Mouse (Mus musculus): ENCODE results near the gene Jak2. TPM values are rescaled to one million over a fixed set of nuclear protein-coding genes. Genes with fewer than 3 reads are reported as not detected.

Jak2 gene
- total and polyA plus RNA-seq, 3 experiments = 26.4 to 78.6 (median 30.2) TPM

DNA sequence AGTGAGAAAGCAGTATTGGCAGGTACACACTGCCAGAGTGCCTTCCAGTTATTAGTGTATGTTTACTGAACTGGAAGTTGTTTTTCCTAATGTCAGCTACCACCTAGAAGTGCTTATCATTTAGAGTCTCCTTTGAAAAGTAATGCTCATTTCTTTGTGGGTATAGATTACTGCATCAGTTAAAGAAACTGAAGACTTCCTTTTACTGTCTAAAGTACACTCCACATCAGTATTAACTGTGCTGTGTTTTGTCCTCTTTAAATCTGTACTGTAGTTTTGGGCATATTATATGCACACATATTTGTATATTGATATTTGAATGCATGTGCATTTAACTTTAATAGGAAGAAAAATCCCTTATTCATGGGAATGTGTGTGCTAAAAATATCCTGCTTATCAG lies 44.5 kb downstream of the Jak2 start (continued):
- 0 out of 2 replicates have a peak, but pooled peaks have one; percentile 57 for TF ChIP-seq MAFK (IDR thresholded peaks at IDR 0.05; ENCODE audit: borderline replicate concordance, low read depth, low read length)

DNA sequence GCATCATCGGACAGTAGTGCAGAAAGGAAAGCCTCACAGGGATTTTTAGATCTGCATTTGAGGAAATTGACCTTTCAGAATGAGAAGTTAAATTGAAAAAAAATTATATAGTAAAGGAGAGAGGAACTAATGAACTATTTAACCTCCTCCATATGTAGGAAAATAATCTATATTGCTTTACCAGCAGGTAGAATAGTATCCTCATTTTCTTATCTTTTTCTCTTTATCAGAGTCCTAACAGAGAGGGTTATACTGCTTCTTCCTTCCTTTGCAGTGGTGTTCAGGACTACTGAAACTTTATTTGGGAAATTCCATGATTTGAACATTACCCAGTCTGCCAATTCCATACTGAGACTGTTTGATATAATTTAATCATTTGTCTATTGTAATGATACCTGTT lies 45.7 kb downstream of the Jak2 start:
- no peak overlapping the region for H3K27ac ChIP-seq (ENCODE audit: control insufficient read depth, low read depth, low read length)
- H3K79me2 ChIP-seq (ENCODE audit: control insufficient read depth, insufficient read depth, low read length, poor library complexity) = no peaks in the 10 kb centered on the region
- H3K9me3 ChIP-seq (replicated peaks; ENCODE audit: insufficient read depth, low read length) = no peaks in the 10 kb centered on the region
- H3K4me3 ChIP-seq (ENCODE audit: control insufficient read depth in 1 of 2, insufficient read depth in 1 of 2, low read depth in 2 of 2, low read length in 2 of 2) = no peak overlapping the region
- TF ChIP-seq POLR2AphosphoS5 (IDR thresholded peaks at IDR 0.05; ENCODE audit: borderline replicate concordance, low read depth, low read length) = no peak
- no peak for TF ChIP-seq MYB (IDR thresholded peaks at IDR 0.05; ENCODE audit: low read depth, low read length)
- TF ChIP-seq EP300 (IDR thresholded peaks at IDR 0.05; ENCODE audit: low read depth in 1 of 2, low read length in 2 of 2) = peak; percentile 47 to 60; a peak in 2 of 4 replicates
- TF ChIP-seq MXI1 (IDR thresholded peaks at IDR 0.05; ENCODE audit: low read depth, low read length) = no peak
- TF ChIP-seq ZC3H11A (IDR thresholded peaks at IDR 0.05; ENCODE audit: low read depth, low read length) = no peak
- no peak; the same call in 1 of the 2 replicates for TF ChIP-seq TCF12 (IDR thresholded peaks at IDR 0.05; ENCODE audit: low read depth, low read length)
- no peak for TF ChIP-seq NELFE (IDR thresholded peaks at IDR 0.05; ENCODE audit: low read depth, low read length)
- peak; percentile 86 for TF ChIP-seq GATA1 (IDR thresholded peaks at IDR 0.05; ENCODE audit: low read depth, low read length)
- TF ChIP-seq CHD1 (IDR thresholded peaks at IDR 0.05; ENCODE audit: low read depth, low read length) = no peak
- H3K27me3 ChIP-seq (ENCODE audit: control insufficient read depth in 1 of 2, insufficient read depth in 2 of 2, low read length in 2 of 2) = no peaks in the 10 kb centered on the region
- DNase-seq (ENCODE audit: low read depth, low spot score) = no peak
- H3K9ac ChIP-seq (ENCODE audit: control insufficient read depth, low read depth, low read length, poor library complexity, severe bottlenecking) = no peak overlapping the region
- peaks cover 22% of the 10 kb centered on the region in 2 experiments for H3K36me3 ChIP-seq (ENCODE audit: control insufficient read depth in 1 of 2, insufficient read depth in 2 of 2, low read length in 2 of 2)
- peaks cover 6 to 14% of the 10 kb centered on the region in 2 experiments for H3K4me1 ChIP-seq (ENCODE audit: control insufficient read depth in 1 of 2, insufficient read depth in 2 of 2, low read length in 2 of 2)

DNA sequence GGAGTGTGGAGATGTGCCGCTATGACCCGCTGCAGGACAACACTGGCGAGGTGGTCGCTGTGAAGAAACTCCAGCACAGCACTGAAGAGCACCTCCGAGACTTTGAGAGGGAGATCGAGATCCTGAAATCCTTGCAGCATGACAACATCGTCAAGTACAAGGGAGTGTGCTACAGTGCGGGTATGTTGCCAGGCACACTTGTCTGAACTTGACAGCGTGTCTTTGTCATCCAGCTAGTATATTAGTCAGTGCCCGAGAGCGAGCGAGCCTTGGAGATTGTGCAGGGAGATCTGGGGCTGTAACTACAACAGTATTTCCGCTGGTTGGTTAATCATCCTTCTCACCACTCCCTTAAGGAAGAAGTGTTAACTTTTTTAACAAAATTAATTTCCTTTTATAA lies 49.3 kb downstream of the Jak2 start:
- H3K9me3 ChIP-seq (replicated peaks; ENCODE audit: insufficient read depth, low read length) = no peaks in the 10 kb centered on the region
- no peak overlapping the region for H3K9ac ChIP-seq (ENCODE audit: control insufficient read depth, low read depth, low read length, poor library complexity, severe bottlenecking)
- peaks cover 18 to 27% of the 10 kb centered on the region in 2 experiments for H3K36me3 ChIP-seq (ENCODE audit: control insufficient read depth in 1 of 2, insufficient read depth in 2 of 2, low read length in 2 of 2)
- no peaks in the 10 kb centered on the region for H3K27me3 ChIP-seq (ENCODE audit: control insufficient read depth in 1 of 2, insufficient read depth in 2 of 2, low read length in 2 of 2)
- no peaks in the 10 kb centered on the region for H3K79me2 ChIP-seq (ENCODE audit: control insufficient read depth, insufficient read depth, low read length, poor library complexity)
- H3K4me3 ChIP-seq (ENCODE audit: control insufficient read depth in 1 of 2, insufficient read depth in 1 of 2, low read depth in 2 of 2, low read length in 2 of 2) = no peak overlapping the region
- H3K27ac ChIP-seq (ENCODE audit: control insufficient read depth, low read depth, low read length) = no peak overlapping the region
- no peak for TF ChIP-seq RAD21 (IDR thresholded peaks at IDR 0.05; ENCODE audit: low read depth, low read length)
- peaks cover 3 to 12% of the 10 kb centered on the region in 2 experiments for H3K4me1 ChIP-seq (ENCODE audit: control insufficient read depth in 1 of 2, insufficient read depth in 2 of 2, low read length in 2 of 2)
- no peak for DNase-seq (ENCODE audit: low read depth, low spot score)

DNA sequence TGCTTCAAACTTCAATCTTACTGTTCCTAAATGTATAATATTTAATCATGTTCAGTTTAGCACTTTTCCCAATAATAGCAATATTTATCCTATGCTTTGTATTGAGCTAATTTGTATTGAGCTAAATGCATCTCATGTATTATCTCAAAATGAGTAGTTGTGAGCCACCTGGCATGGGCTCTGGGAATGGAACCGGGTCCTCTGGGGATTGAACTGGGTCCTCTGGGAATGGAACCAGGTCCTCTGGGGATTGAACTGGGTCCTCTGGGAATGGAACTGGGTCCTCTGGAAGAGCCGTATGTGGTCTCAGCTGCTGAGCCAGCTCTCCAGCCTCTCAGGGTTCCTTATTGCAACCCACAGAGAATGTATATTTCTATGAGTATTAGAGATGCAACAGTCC lies 50.5 kb downstream of the Jak2 start:
- peaks cover 6 to 27% of the 10 kb centered on the region in 2 experiments for H3K36me3 ChIP-seq (ENCODE audit: control insufficient read depth in 1 of 2, insufficient read depth in 2 of 2, low read length in 2 of 2)
- DNase-seq (ENCODE audit: low read depth, low spot score) = no peak
- no peak overlapping the region for H3K27ac ChIP-seq (ENCODE audit: control insufficient read depth, low read depth, low read length)
- H3K9ac ChIP-seq (ENCODE audit: control insufficient read depth, low read depth, low read length, poor library complexity, severe bottlenecking) = no peak overlapping the region
- H3K79me2 ChIP-seq (ENCODE audit: control insufficient read depth, insufficient read depth, low read length, poor library complexity) = no peaks in the 10 kb centered on the region
- peaks cover under 1 to 2% of the 10 kb centered on the region in 2 experiments for H3K4me1 ChIP-seq (ENCODE audit: control insufficient read depth in 1 of 2, insufficient read depth in 2 of 2, low read length in 2 of 2)
- no peaks in the 10 kb centered on the region for H3K9me3 ChIP-seq (replicated peaks; ENCODE audit: insufficient read depth, low read length)
- no peaks in the 10 kb centered on the region for H3K27me3 ChIP-seq (ENCODE audit: control insufficient read depth in 1 of 2, insufficient read depth in 2 of 2, low read length in 2 of 2)
- TF ChIP-seq ELF1 (IDR thresholded peaks at IDR 0.05; ENCODE audit: low read depth, low read length) = no peak
- TF ChIP-seq KAT2A (conservative IDR thresholded peaks at IDR 0.05; ENCODE audit: low read depth, low read length) = no peak
- no peak for TF ChIP-seq ZKSCAN1 (IDR thresholded peaks at IDR 0.05; ENCODE audit: low read depth, low read length)
- TF ChIP-seq MAZ (IDR thresholded peaks at IDR 0.05; ENCODE audit: low read depth, low read length) = no peak
- no peak for TF ChIP-seq POLR2A (IDR thresholded peaks at IDR 0.05; ENCODE audit: control insufficient read depth in 1 of 2, insufficient read depth in 1 of 2, low read depth in 1 of 2, low read length in 2 of 2, poor library complexity in 1 of 2)
- TF ChIP-seq MXI1 (IDR thresholded peaks at IDR 0.05; ENCODE audit: low read depth, low read length) = no peak
- TF ChIP-seq GABPA (IDR thresholded peaks at IDR 0.05; ENCODE audit: low read depth, low read length) = no peak
- TF ChIP-seq GATA1 (IDR thresholded peaks at IDR 0.05; ENCODE audit: low read depth, low read length) = no peak
- TF ChIP-seq MEF2A (IDR thresholded peaks at IDR 0.05; ENCODE audit: extremely low read depth, insufficient replicate concordance, low read depth, low read length, poor library complexity, severe bottlenecking) = no peak
- no peak for TF ChIP-seq SMC3 (IDR thresholded peaks at IDR 0.05; ENCODE audit: low read depth, low read length)
- TF ChIP-seq EP300 (IDR thresholded peaks at IDR 0.05; ENCODE audit: low read depth in 1 of 2, low read length in 2 of 2) = no peak
- TF ChIP-seq ZC3H11A (IDR thresholded peaks at IDR 0.05; ENCODE audit: low read depth, low read length) = no peak
- TF ChIP-seq RCOR1 (IDR thresholded peaks at IDR 0.05; ENCODE audit: low read depth, low read length) = no peak
- H3K4me3 ChIP-seq (ENCODE audit: control insufficient read depth in 1 of 2, insufficient read depth in 1 of 2, low read depth in 2 of 2, low read length in 2 of 2) = no peak overlapping the region

Measured in MEL (cell line).